Mouse (Mus musculus): ENCODE measurements around the gene Cd80.

DNA sequence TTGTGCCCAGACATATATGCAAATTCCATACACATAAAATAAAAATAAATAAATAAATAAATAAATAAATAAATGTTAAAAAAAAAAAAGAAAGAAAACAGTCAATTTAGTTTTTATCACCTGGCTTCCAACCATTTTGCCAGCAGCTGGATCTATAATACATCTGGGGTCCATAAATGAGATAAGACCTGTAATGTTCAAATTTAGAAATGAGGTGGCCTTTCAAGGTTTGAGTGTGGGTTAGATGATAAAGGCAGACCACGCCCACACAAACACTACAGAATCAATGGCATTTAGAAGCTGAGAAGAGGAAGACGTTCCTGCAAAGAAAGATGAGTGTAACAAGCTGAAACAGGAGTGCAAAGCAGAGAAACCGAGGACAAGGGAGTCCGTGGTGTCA, 26.0 kb downstream of the Cd80 start:
- TF ChIP-seq CTCF (IDR thresholded peaks at IDR 0.05; ENCODE audit: extremely low read depth, insufficient read depth, insufficient read length, insufficient replicate concordance), result no peak
- TF ChIP-seq POLR2A (IDR thresholded peaks at IDR 0.05; ENCODE audit: low read depth, low read length), result no peak

Data from spleen, adult 2 months (tissue).